Mouse (Mus musculus) heart, postnatal 0 days (tissue): ENCODE data around the gene Olfr794. TPM values are rescaled to one million over a fixed set of nuclear protein-coding genes. Genes with fewer than 3 reads are reported as not detected.

Source experiments
- ATAC-seq: fragments of 200-750 bp; cut with Nextera tagmentation; 2 replicates; pipeline ENCODE4 v1.8.0; 2017; ENCODE audit warnings: low read depth, moderate number of reproducible peaks, moderate library complexity; ENCODE audit not compliant: insufficient read depth
- DNase-seq: peaks from one replicate; pipeline ENCODE4 v3.0.0-alpha.2; 2016; ENCODE audit warnings: low spot score
- H3K27ac ChIP-seq: fragments of 300-500 bp; sonication (generic); 2 replicates; pipeline ENCODE4 v1.5.1; 2014; ENCODE audit warnings: low read depth, mild to moderate bottlenecking
- H3K27me3 ChIP-seq: fragments of 300-500 bp; sonication (generic); 2 replicates; pipeline ENCODE4 v1.6.1; 2014; ENCODE audit warnings: low read length, mixed read lengths; ENCODE audit not compliant: control insufficient read depth, insufficient read depth
- H3K36me3 ChIP-seq: fragments of 300-500 bp; sonication (generic); replicated peaks from 2 replicates; pipeline ENCODE4 v1.6.1; 2014; ENCODE audit warnings: low read length, mixed read lengths; ENCODE audit not compliant: control insufficient read depth, insufficient read depth
- H3K4me1 ChIP-seq: fragments of 300-500 bp; sonication (generic); 2 replicates; pipeline ENCODE4 v1.6.1; 2014; ENCODE audit warnings: antibody characterized with exemption; ENCODE audit not compliant: control insufficient read depth, insufficient read depth
- H3K4me2 ChIP-seq: fragments of 300-500 bp; sonication (generic); 2 replicates; pipeline ENCODE4 v1.6.1; 2014; ENCODE audit warnings: low read depth, mild to moderate bottlenecking, low read length, moderate library complexity
- H3K4me3 ChIP-seq: fragments of 300-500 bp; sonication (generic); 2 replicates; pipeline ENCODE4 v1.5.1; 2014; ENCODE audit warnings: low read depth, low read length
- H3K9ac ChIP-seq: fragments of 300-500 bp; sonication (generic); replicated peaks from 2 replicates; pipeline ENCODE4 v1.6.1; 2014; ENCODE audit warnings: low read depth, low read length, mixed read lengths
- H3K9me3 ChIP-seq: fragments of 300-500 bp; sonication (generic); replicated peaks from 2 replicates; pipeline ENCODE4 v1.6.1; 2016; ENCODE audit warnings: low read length; ENCODE audit not compliant: control insufficient read depth
- CTCF ChIP-seq: IDR thresholded peaks from 2 replicates; pipeline ENCODE4 v1.5.1; 2016; ENCODE audit warnings: antibody characterized with exemption, control low read depth, low read depth
- EP300 ChIP-seq: IDR thresholded peaks from 2 replicates; pipeline ENCODE4 v1.6.1; 2016; ENCODE audit warnings: antibody characterized with exemption, low read depth
- WGBS: fragments of 180-500 bp; shearing (Covaris S2); extraction: QIAGEN DNeasy Blood & Tissue Kit; methylation state at CpG from one replicate; pipeline ENCODE4 v1.1.7; 2014; 5-methylcytosine and 5-hydroxymethylcytosine counted together
- microRNA-seq: library from miRNA; unstranded; fragments of <30 nt; microRNA quantifications from one replicate; pipeline ENCODE4, GENCODE M21; 2016
- polyA plus RNA-seq: library from polyadenylated mRNA; unstranded; fragments of >200 nt; fragmentation: Nextera tagmentation; extraction: Ambion mirVana; gene quantifications from 2 replicates; pipeline ENCODE4 v1.2.1, GENCODE M21; 2015
- total RNA-seq: library from RNA; depleted of rRNA; stranded (reverse); fragments of >200 nt; gene quantifications from 2 replicates; pipeline ENCODE4 v1.2.3, GENCODE M21; 2014; ENCODE audit warnings: low replicate concordance; rRNA removed

Gene Olfr794
- total and polyA plus RNA-seq, 2 experiments from 2014 or later = not detected

GRCm38 (mm10) chr10:129621724-129622123, 54.3 kb downstream of the Olfr794 start:
- H3K27me3 ChIP-seq = no peaks in the 10 kb centered on the region
- H3K9me3 ChIP-seq = no peaks in the 10 kb centered on the region
- H3K9ac ChIP-seq = no peak overlapping the region
- no peak overlapping the region for H3K27ac ChIP-seq
- H3K4me3 ChIP-seq = no peak overlapping the region
- ATAC-seq (peak; percentile 66), DNase-seq (no peak)
- H3K36me3 ChIP-seq = no peaks in the 10 kb centered on the region
- no peaks in the 10 kb centered on the region for H3K4me1 ChIP-seq
- TF ChIP-seq CTCF (no peak), EP300 (no peak)
- H3K4me2 ChIP-seq = no peak overlapping the region
- 13% methylated on average over 1 of the region's 1 CpGs for WGBS

Small RNA genes within 50 kb of the gene (microRNA-seq; reads per million reads assigned to microRNA genes)
- gene Gm23252 = not detected

Other genes with a start within 250 kb of the Olfr794 start
- gene Olfr780, start 249.5 kb upstream of the Olfr794 start, total RNA-seq = not detected in 2 replicates
- not detected in 2 replicates for gene Olfr780, start 249.5 kb upstream of the Olfr794 start, polyA plus RNA-seq
- not detected in 2 replicates for gene Olfr781, start 238.8 kb upstream of the Olfr794 start, total RNA-seq
- gene Olfr781, start 238.8 kb upstream of the Olfr794 start, polyA plus RNA-seq = not detected in 2 replicates
- not detected in 2 replicates for gene Olfr782, start 218.8 kb upstream of the Olfr794 start, total RNA-seq
- gene Olfr782, start 218.8 kb upstream of the Olfr794 start, polyA plus RNA-seq = not detected in 2 replicates
- gene Olfr784, start 183.6 kb upstream of the Olfr794 start, total RNA-seq = 0.27 TPM in 1 of 2 replicates, not detected in the other
- gene Olfr784, start 183.6 kb upstream of the Olfr794 start, polyA plus RNA-seq = not detected in 2 replicates
- gene Olfr785, start 162.2 kb upstream of the Olfr794 start, total RNA-seq = not detected in 2 replicates
- gene Olfr785, start 162.2 kb upstream of the Olfr794 start, polyA plus RNA-seq = not detected in 2 replicates
- gene Olfr786, start 140.3 kb upstream of the Olfr794 start, total RNA-seq = not detected in 2 replicates
- not detected in 2 replicates for gene Olfr786, start 140.3 kb upstream of the Olfr794 start, polyA plus RNA-seq
- not detected in 2 replicates for gene Olfr787, start 105.8 kb upstream of the Olfr794 start, total RNA-seq
- gene Olfr787, start 105.8 kb upstream of the Olfr794 start, polyA plus RNA-seq = not detected in 2 replicates
- not detected in 2 replicates for gene Olfr788, start 96.7 kb upstream of the Olfr794 start, total RNA-seq
- gene Olfr788, start 96.7 kb upstream of the Olfr794 start, polyA plus RNA-seq = not detected in 2 replicates
- gene Olfr789, start 82.9 kb upstream of the Olfr794 start, total RNA-seq = not detected in 2 replicates
- gene Olfr789, start 82.9 kb upstream of the Olfr794 start, polyA plus RNA-seq = not detected in 2 replicates
- not detected in 2 replicates for gene Olfr790, start 69.2 kb upstream of the Olfr794 start, total RNA-seq
- gene Olfr790, start 69.2 kb upstream of the Olfr794 start, polyA plus RNA-seq = not detected in 2 replicates
- not detected in 2 replicates for gene Olfr791, start 45.9 kb upstream of the Olfr794 start, total RNA-seq
- gene Olfr791, start 45.9 kb upstream of the Olfr794 start, polyA plus RNA-seq = not detected in 2 replicates
- not detected in 2 replicates for gene Olfr792, start 28.5 kb upstream of the Olfr794 start, total RNA-seq
- not detected in 2 replicates for gene Olfr792, start 28.5 kb upstream of the Olfr794 start, polyA plus RNA-seq
- gene Olfr796, start 44.9 kb downstream of the Olfr794 start, total RNA-seq = not detected in 2 replicates
- not detected in 2 replicates for gene Olfr796, start 44.9 kb downstream of the Olfr794 start, polyA plus RNA-seq
- gene Olfr798, start 60.3 kb downstream of the Olfr794 start, total RNA-seq = not detected in 2 replicates
- not detected in 2 replicates for gene Olfr798, start 60.3 kb downstream of the Olfr794 start, polyA plus RNA-seq
- gene Olfr799, start 69.8 kb downstream of the Olfr794 start, total RNA-seq = not detected in 2 replicates
- gene Olfr799, start 69.8 kb downstream of the Olfr794 start, polyA plus RNA-seq = not detected in 2 replicates
- gene Olfr800, start 90.0 kb downstream of the Olfr794 start, total RNA-seq = not detected in 2 replicates
- not detected in 2 replicates for gene Olfr800, start 90.0 kb downstream of the Olfr794 start, polyA plus RNA-seq
- gene Olfr801, start 106.2 kb downstream of the Olfr794 start, total RNA-seq = not detected in 2 replicates
- gene Olfr801, start 106.2 kb downstream of the Olfr794 start, polyA plus RNA-seq = not detected in 2 replicates
- not detected in 2 replicates for gene Olfr802, start 120.5 kb downstream of the Olfr794 start, total RNA-seq
- not detected in 2 replicates for gene Olfr802, start 120.5 kb downstream of the Olfr794 start, polyA plus RNA-seq
- not detected in 2 replicates for gene Olfr803, start 126.6 kb downstream of the Olfr794 start, total RNA-seq
- gene Olfr803, start 126.6 kb downstream of the Olfr794 start, polyA plus RNA-seq = not detected in 2 replicates
- not detected in 2 replicates for gene Olfr804, start 135.6 kb downstream of the Olfr794 start, total RNA-seq
- not detected in 2 replicates for gene Olfr804, start 135.6 kb downstream of the Olfr794 start, polyA plus RNA-seq
- not detected in 2 replicates for gene Olfr805, start 161.7 kb downstream of the Olfr794 start, total RNA-seq
- not detected in 2 replicates for gene Olfr805, start 161.7 kb downstream of the Olfr794 start, polyA plus RNA-seq
- not detected in 2 replicates for gene Olfr806, start 174.3 kb downstream of the Olfr794 start, total RNA-seq
- gene Olfr806, start 174.3 kb downstream of the Olfr794 start, polyA plus RNA-seq = not detected in 2 replicates
- not detected in 2 replicates for gene Olfr807, start 190.1 kb downstream of the Olfr794 start, total RNA-seq
- not detected in 2 replicates for gene Olfr807, start 190.1 kb downstream of the Olfr794 start, polyA plus RNA-seq
- gene Olfr808, start 197.8 kb downstream of the Olfr794 start, total RNA-seq = not detected in 2 replicates
- gene Olfr808, start 197.8 kb downstream of the Olfr794 start, polyA plus RNA-seq = not detected in 2 replicates
- not detected in 2 replicates for gene Olfr809, start 207.0 kb downstream of the Olfr794 start, total RNA-seq
- gene Olfr809, start 207.0 kb downstream of the Olfr794 start, polyA plus RNA-seq = not detected in 2 replicates
- not detected in 2 replicates for gene Olfr810, start 227.3 kb downstream of the Olfr794 start, total RNA-seq
- gene Olfr810, start 227.3 kb downstream of the Olfr794 start, polyA plus RNA-seq = not detected in 2 replicates
- not detected in 2 replicates for gene Olfr811, start 236.7 kb downstream of the Olfr794 start, total RNA-seq
- gene Olfr811, start 236.7 kb downstream of the Olfr794 start, polyA plus RNA-seq = not detected in 2 replicates